Mouse (Mus musculus) cerebellum, postnatal 10 days (tissue): ENCODE results near the gene Sema3g.

Experiments
- DNase-seq, 2 experiments: peaks; one replicate each; pipeline ENCODE4 v3.0.0; 2021; ENCODE audit warnings: mixed read lengths in 2 of 2

Sema3g gene

GRCm38 (mm10) chr14:31217666-31218065 is at the start of gene Sema3g:
Sema3g (plus strand) TSS chr14:31217860.
- peak; percentile 85 to 88 for DNase-seq

DNA sequence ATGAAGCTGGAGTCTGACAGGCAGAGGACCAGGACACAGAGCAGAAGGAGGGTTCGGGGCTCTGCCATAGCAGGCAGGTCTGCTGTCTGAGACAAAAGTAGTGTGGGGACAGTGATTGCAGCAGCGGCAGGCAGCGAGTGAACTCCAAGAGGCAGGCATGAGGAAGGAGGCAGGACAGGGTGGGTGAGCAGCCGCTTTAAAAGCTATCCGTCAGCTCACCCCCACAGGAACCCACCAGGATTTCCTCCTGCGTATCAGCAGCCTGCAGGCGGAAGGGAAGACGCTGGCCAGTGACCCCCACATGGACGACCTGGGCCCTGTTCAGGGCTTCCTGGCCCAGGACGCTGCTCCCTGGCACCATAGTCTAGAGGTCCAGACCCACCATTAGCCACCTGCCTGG is 49.2 kb upstream of the Sema3g start, which contains the start of gene Stab1:
Gene Stab1, minus strand, starts transcription at position 217 of the 400 bp plus-strand sequence.
- no peak for DNase-seq

DNA sequence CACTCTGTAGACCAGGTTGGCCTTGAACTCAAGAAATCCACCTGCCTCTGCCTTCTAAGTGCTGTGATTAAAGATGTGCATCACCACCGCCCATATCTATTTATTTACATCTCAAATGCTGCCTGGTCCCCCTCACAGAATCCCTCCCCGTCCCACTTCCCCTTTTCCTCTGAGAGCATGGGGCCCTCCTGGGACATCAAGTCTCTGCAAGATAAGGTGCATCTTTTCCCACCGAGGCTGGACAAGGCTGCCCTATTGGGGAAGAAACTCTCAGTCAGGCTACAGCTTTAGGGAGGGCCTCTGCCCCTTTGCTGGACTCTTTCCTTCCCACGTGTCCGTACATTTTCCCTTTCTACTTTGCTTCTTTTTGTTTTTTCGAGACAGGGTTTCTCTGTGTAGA is 48.2 kb upstream of the Sema3g start:
- no peak for DNase-seq

- DNase-seq: no peak
Measured at GRCm38 (mm10) chr14:31170963-31171362, 46.7 kb upstream of the Sema3g start.

- DNase-seq: peak; percentile 84 to 86
Measured at GRCm38 (mm10) chr14:31171386-31171785, 46.3 kb upstream of the Sema3g start.

- no peak for DNase-seq
Measured at GRCm38 (mm10) chr14:31171821-31172220, 45.8 kb upstream of the Sema3g start.

DNA sequence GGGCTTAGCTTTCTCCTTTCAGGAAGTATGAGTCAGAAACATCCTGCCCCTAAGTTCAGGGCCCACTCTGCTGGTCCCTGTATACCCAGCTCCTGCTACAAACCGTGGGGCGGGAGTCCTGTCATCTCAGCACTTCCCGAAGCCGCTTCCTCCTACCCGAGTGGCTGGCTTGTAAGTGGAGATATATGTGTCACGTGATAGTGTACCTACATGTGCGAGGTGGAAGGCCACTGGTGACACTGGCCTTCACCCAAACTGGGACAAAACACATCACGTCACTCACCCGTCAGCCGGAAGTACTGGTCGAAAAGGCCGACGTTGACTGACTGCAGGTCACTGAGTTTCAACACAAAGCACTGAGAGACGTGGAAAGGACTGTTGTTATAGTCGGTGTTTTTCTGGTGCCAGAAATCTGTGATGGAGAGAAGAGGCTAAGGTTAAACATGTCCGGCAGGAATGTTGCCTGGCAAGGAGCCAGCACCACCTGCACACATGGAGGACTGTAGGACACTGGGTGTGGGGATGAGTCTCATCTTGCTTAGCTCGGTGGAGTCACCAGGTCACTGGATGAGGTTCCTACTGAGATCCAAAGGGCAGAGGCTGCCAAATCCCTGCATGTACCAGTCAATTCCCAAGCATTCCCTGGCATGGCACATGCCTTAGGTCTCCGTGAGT is 44.7 kb upstream of the Sema3g start:
- peak; percentile 60 to 66 for DNase-seq

DNA sequence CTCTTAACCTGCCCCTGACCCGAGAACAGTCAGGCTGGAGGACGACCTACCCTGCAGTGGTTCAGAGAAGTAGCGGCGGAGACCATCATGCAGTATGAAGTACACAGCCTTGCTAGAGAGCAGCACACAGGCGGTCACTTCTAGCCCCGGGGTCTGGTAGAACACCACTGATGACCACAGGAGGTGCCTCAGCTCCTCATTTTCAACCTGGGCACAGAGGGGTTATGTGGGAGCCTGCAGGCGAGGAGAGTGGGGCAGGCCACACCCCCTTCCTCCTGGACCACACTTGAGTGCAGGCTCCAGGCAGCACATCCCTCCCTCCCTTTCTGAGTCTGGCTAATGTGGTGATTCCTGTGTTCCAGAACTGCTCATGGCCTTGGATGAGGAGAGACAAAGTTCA is 44.1 kb upstream of the Sema3g start:
- DNase-seq: no peak

DNA sequence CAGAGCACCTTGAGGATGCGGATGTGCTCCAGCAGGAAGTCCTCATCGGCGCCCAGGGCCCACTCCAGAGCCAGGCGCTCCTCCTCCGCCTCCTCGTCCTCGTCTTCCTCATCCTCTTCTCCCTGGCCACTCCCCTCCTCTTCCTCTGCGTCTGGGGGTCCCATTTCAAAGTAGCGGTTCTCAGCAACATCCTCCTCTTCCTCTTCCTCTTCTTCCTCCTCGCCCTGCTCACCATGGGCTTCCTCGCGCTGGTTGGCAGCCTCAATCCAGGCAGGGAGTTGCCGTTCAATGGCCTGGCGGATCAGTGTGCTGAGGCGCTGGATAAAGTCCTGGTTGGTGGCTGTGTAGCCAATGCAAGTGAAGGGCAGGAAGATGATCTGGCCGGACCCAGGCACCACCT is 40.4 kb upstream of the Sema3g start:
- no peak for DNase-seq

GRCm38 (mm10) chr14:31177715-31178114 is 39.9 kb upstream of the Sema3g start:
- DNase-seq: no peak

- DNase-seq: peak; percentile 68 to 78
Measured at GRCm38 (mm10) chr14:31179677-31180365, 37.8 kb upstream of the Sema3g start.

GRCm38 (mm10) chr14:31181512-31181911 is 36.1 kb upstream of the Sema3g start:
- DNase-seq: no peak

DNA sequence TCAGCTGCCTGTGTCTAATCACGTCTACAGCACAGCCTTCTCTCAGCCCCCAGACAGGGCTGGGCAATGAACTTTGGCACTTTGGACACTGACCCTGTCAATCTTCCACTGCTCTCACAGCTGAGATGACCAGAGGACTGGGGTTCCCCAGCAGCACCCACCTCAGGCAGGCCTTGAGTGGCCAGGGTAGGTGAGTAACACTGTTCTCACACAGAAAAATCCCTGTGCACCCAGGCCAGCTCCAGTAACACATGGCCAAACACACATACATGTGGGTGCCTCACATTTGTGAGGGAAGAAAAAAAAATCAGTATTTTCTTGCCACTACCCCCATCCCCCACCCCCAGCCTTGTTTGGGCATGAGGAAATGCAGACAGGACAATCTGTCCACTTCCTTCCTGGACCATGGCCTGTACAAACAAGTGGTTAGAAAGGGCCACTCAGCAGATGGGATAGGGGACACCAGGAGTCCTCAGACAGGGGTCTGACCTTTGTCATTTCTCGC is 34.8 kb upstream of the Sema3g start:
- DNase-seq: no peak

DNA sequence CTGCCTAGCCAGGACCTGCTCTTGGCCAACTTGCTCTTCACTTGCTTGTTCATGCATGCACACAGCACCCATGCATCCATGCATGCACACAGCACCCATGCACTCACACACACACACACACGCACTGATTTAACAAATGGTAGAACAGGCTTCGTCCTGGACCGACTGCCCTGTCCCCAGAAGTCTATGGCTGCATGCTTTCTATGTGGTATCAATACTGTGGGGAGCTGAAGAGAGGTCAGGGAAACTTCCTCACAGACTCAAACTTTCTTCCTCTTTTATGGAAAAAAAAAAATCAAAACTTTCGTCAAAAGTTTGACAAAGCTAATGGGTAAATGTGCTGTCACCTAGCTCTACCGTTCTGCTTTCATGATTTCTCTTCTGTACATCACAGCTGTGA is 34.1 kb upstream of the Sema3g start:
- no peak for DNase-seq

GRCm38 (mm10) chr14:31184195-31184594 is 33.5 kb upstream of the Sema3g start:
- no peak for DNase-seq

DNA sequence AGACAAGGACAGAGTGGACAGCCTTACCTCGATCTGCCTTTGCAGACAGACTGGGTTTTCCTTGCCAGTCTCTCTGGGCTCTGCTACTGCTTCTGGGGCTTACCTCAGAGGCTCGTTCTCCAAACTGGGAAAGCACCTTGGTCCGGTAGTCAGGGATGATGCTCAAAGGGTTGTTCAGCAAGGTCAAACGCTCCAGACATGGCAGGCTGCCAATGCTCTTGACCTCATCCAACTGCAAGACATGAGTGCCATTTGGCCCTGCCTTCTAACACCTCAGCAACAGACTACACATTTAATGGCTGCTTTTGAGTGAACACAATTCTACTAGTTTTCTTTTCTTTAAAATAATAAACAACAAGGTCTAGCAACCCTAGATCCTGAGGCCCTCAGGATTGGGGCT is 31.0 kb upstream of the Sema3g start:
- peak in 1 of 2 experiments; percentile 46 for DNase-seq

- DNase-seq: no peak
Measured at GRCm38 (mm10) chr14:31188771-31189181, 28.9 kb upstream of the Sema3g start.

DNA sequence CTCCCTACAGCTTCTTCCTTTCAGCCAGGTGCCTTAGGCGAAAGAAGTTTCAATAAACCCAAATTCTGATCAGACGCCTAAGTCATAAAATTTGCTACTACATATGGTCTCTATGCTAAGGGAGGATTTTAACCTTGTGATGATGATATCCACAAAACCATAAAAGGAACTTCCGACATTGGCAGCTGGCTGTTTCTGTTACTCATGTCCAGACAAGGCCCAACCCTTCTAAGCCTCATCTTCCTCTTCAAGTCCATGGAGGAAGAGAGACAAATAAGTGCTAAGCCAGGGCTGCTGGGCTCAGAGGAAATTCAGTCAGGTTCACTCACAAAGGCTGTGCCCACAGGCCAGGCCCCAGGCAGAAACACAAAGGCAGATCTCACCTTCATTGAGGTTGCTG is 28.3 kb upstream of the Sema3g start:
- DNase-seq: no peak

- peak; percentile 72 to 73 for DNase-seq
Measured at GRCm38 (mm10) chr14:31191936-31192335, 25.7 kb upstream of the Sema3g start.

DNA sequence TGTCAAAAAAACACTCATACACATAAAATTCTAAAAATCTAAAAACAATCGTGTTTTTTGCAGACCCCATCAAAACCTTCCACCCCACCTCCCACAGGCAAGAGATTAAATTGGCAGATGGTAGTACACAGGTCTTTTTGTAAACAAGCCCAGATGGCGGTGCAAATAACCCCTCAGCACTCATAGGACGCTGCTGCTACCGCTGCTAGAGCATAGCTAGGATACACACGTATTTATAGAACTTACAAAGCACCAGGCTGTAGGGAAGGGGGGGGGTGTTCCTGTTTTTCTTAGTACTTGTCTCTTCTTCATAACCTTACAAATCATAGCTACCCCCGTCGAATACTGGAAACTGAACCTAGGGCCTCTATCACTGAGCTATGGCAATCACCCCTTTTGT is 23.9 kb upstream of the Sema3g start:
- DNase-seq: peak; percentile 52 to 60

- no peak for DNase-seq
Measured at GRCm38 (mm10) chr14:31194441-31194840, 23.2 kb upstream of the Sema3g start.

GRCm38 (mm10) chr14:31194891-31195513 is 22.7 kb upstream of the Sema3g start:
- peak; percentile 64 to 80 for DNase-seq

DNA sequence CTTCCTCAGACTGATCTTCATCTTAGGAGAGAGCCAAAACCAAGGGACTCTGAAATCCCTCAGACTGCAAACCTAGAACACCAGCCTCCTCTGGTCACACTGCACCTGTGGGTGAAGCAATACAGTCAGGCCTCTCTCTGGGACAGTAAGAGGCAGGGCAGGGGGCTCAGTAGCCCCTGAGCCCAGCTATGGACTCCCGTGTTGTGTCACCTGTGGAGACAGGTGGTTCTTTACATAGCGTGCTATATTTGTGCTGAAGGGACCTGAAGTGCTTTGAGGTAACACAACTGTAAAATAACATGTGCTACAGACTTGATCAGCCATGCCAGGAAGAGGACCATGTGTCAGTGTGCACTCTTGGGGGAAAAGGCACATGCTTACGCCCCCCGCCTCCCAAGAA is 22.1 kb upstream of the Sema3g start:
- no peak for DNase-seq

GRCm38 (mm10) chr14:31195968-31196367 is 21.7 kb upstream of the Sema3g start:
- DNase-seq: peak; percentile 72 to 74
